Mouse (Mus musculus) CH12.LX (cell line): Measurements from ENCODE around the gene Tes3-ps.

ENCODE experiments used
- CTCF ChIP-seq, 2 experiments: IDR thresholded peaks in 1 of 2; conservative IDR thresholded peaks in 1 of 2; 2 replicates each; pipeline ENCODE4 v1.5.1; 2011 to 2012; ENCODE audit warnings: low read depth in 2 of 2, low read length in 2 of 2, improper control_type of control experiment in 1 of 2, inconsistent platforms in 1 of 2, mild to moderate bottlenecking in 1 of 2, moderate library complexity in 1 of 2
- ELF1 ChIP-seq: IDR thresholded peaks from 2 replicates; pipeline ENCODE4 v1.6.1; 2014; ENCODE audit warnings: low read depth, mild to moderate bottlenecking, inconsistent platforms, low read length, improper control_type of control experiment
- MAZ ChIP-seq: IDR thresholded peaks from 2 replicates; pipeline ENCODE4 v1.6.1; 2012; ENCODE audit warnings: low read depth, mild to moderate bottlenecking, inconsistent platforms, low read length, improper control_type of control experiment, moderate library complexity
- MXI1 ChIP-seq: IDR thresholded peaks from 2 replicates; pipeline ENCODE4 v1.6.1; 2011; ENCODE audit warnings: mild to moderate bottlenecking, low read depth, low read length, improper control_type of control experiment
- POLR2AphosphoS2 ChIP-seq: IDR thresholded peaks from 2 replicates; pipeline ENCODE4 v1.6.1; 2011; ENCODE audit warnings: low read depth, low read length, improper control_type of control experiment
- TBP ChIP-seq: conservative IDR thresholded peaks from 2 replicates; pipeline ENCODE4 v1.6.1; 2011; ENCODE audit warnings: low read depth, low read length, improper control_type of control experiment

- TF ChIP-seq CTCF (conservative IDR thresholded peaks at IDR 0.05 in 1 of 2, IDR thresholded peaks at IDR 0.05 in 1 of 2; ENCODE audit: low read depth in 2 of 2, low read length in 2 of 2) (no peak), ELF1 (no peak), TBP (no peak), MXI1 (no peak), POLR2AphosphoS2 (no peak), MAZ (no peak)
Observed at GRCm38 (mm10) chr13:49530636-49531035, 37.5 kb downstream of the Tes3-ps start.
